Mouse (Mus musculus): ENCODE data around the gene Acad9. TPM values are rescaled to one million over a fixed set of nuclear protein-coding genes. Genes with fewer than 3 reads are reported as not detected.

Gene Acad9
- total and polyA plus RNA-seq, 3 experiments = 21.9 to 40.2 (median 37.7) TPM

GRCm38 (mm10) chr3:36067731-36068130, 2.0 kb downstream of the Acad9 start:
- H3K79me2 ChIP-seq (replicated peaks; ENCODE audit: control insufficient read depth, insufficient read depth, low read length) = no peaks in the 10 kb centered on the region; the same call in 1 of the 2 replicates
- H3K4me1 ChIP-seq (ENCODE audit: control insufficient read depth, insufficient read depth, low read length) = peaks cover 6% of the 10 kb centered on the region
- H3K27ac ChIP-seq = no peak overlapping the region
- H3K9ac ChIP-seq (ENCODE audit: low read depth, low read length) = no peak overlapping the region
- H3K4me3 ChIP-seq = no peak overlapping the region
- TF ChIP-seq EP300 (IDR thresholded peaks at IDR 0.05; ENCODE audit: insufficient read depth, low read depth, low read length) (no peak), CTCF (IDR thresholded peaks at IDR 0.05) (no peak), POLR2A (IDR thresholded peaks at IDR 0.05; ENCODE audit: insufficient read depth, low read depth, low read length) (no peak)
- DNase-seq = no peak
- H3K36me3 ChIP-seq (ENCODE audit: control insufficient read depth, insufficient read depth, low read length) = peaks cover 3% of the 10 kb centered on the region; the same call in 1 of the 2 replicates
- 84% methylated on average over 6 of the region's 6 CpGs for WGBS
- no peaks in the 10 kb centered on the region for H3K27me3 ChIP-seq (ENCODE audit: control insufficient read depth, insufficient read depth, low read length)
- intact Hi-C loops (cut with DNase I) = loop anchor here (5.0 to 10.0 kb wide), 4 partner anchors 85 to 507 kb away; partner anchors contain the start of genes 1810062G17Rik, Anxa5, Atp11b and Ccna2

GRCm38 (mm10) chr3:36070436-36070835, 4.7 kb downstream of the Acad9 start:
- Histone ChIP-seq H3K4me3 (no peak overlapping the region), H3K36me3 (ENCODE audit: control insufficient read depth, insufficient read depth, low read length) (peaks cover 3% of the 10 kb centered on the region; the same call in 1 of the 2 replicates), H3K4me1 (ENCODE audit: control insufficient read depth, insufficient read depth, low read length) (peaks cover 6% of the 10 kb centered on the region; the same call in 1 of the 2 replicates), H3K79me2 (replicated peaks; ENCODE audit: control insufficient read depth, insufficient read depth, low read length) (no peaks in the 10 kb centered on the region; the same call in 1 of the 2 replicates), H3K9ac (ENCODE audit: low read depth, low read length) (no peak overlapping the region), H3K27ac (no peak overlapping the region), H3K27me3 (ENCODE audit: control insufficient read depth, insufficient read depth, low read length) (no peaks in the 10 kb centered on the region)
- intact Hi-C loops (cut with DNase I) = no loop called here
- no peak for DNase-seq
- WGBS = 96% methylated on average over 4 of the region's 4 CpGs
- TF ChIP-seq CTCF (IDR thresholded peaks at IDR 0.05) (no peak), EP300 (IDR thresholded peaks at IDR 0.05; ENCODE audit: insufficient read depth, low read depth, low read length) (no peak), POLR2A (IDR thresholded peaks at IDR 0.05; ENCODE audit: insufficient read depth, low read depth, low read length) (no peak)

DNA sequence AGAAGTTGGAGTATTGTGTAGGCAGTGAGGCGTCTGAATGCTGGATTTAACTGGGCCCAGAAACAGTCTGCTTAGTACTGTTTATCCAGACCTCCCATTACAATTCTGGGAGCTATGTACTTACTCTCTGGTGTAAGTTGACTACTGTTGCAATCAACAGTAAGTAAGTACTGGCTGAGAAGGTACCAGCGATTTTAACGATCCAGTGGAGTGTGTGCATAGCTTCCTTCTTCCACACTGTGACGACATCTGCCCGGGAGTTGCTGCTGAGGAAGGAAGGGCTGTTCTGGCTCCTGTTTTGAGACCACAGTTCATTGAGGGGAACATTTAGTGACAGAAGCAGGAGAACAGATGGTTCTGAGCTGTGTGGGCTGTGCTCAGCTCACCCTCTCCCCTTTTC, 5.3 kb downstream of the Acad9 start:
- H3K36me3 ChIP-seq (ENCODE audit: control insufficient read depth, insufficient read depth, low read length) = peaks cover 3% of the 10 kb centered on the region; the same call in 1 of the 2 replicates
- WGBS = 75% methylated on average over 5 of the region's 5 CpGs
- TF ChIP-seq POLR2A (IDR thresholded peaks at IDR 0.05; ENCODE audit: insufficient read depth, low read depth, low read length) (no peak), EP300 (IDR thresholded peaks at IDR 0.05; ENCODE audit: insufficient read depth, low read depth, low read length) (no peak), CTCF (IDR thresholded peaks at IDR 0.05) (no peak)
- no peak overlapping the region for H3K27ac ChIP-seq
- intact Hi-C loops (cut with DNase I) = no loop called here
- H3K27me3 ChIP-seq (ENCODE audit: control insufficient read depth, insufficient read depth, low read length) = no peaks in the 10 kb centered on the region
- no peak overlapping the region for H3K9ac ChIP-seq (ENCODE audit: low read depth, low read length)
- no peak for DNase-seq
- H3K79me2 ChIP-seq (replicated peaks; ENCODE audit: control insufficient read depth, insufficient read depth, low read length) = no peaks in the 10 kb centered on the region; the same call in 1 of the 2 replicates
- no peak overlapping the region for H3K4me3 ChIP-seq
- H3K4me1 ChIP-seq (ENCODE audit: control insufficient read depth, insufficient read depth, low read length) = peaks cover 6% of the 10 kb centered on the region; the same call in 1 of the 2 replicates

GRCm38 (mm10) chr3:36074231-36074630, 8.5 kb downstream of the Acad9 start:
- no peak for DNase-seq
- Histone ChIP-seq H3K79me2 (replicated peaks; ENCODE audit: control insufficient read depth, insufficient read depth, low read length) (no peaks in the 10 kb centered on the region), H3K27ac (no peak overlapping the region), H3K4me1 (ENCODE audit: control insufficient read depth, insufficient read depth, low read length) (no peaks in the 10 kb centered on the region), H3K27me3 (ENCODE audit: control insufficient read depth, insufficient read depth, low read length) (no peaks in the 10 kb centered on the region), H3K4me3 (no peak overlapping the region), H3K36me3 (ENCODE audit: control insufficient read depth, insufficient read depth, low read length) (no peaks in the 10 kb centered on the region), H3K9ac (ENCODE audit: low read depth, low read length) (no peak overlapping the region)
- TF ChIP-seq CTCF (IDR thresholded peaks at IDR 0.05) = no peak
- no peak for TF ChIP-seq POLR2A (IDR thresholded peaks at IDR 0.05; ENCODE audit: insufficient read depth, low read depth, low read length)
- TF ChIP-seq EP300 (IDR thresholded peaks at IDR 0.05; ENCODE audit: insufficient read depth, low read depth, low read length) = no peak
- intact Hi-C loops (cut with DNase I) = no loop called here
- 89% methylated on average over 6 of the region's 6 CpGs for WGBS

- Histone ChIP-seq H3K27me3 (ENCODE audit: control insufficient read depth, insufficient read depth, low read length) (no peaks in the 10 kb centered on the region), H3K79me2 (replicated peaks; ENCODE audit: control insufficient read depth, insufficient read depth, low read length) (no peaks in the 10 kb centered on the region), H3K36me3 (ENCODE audit: control insufficient read depth, insufficient read depth, low read length) (no peaks in the 10 kb centered on the region), H3K4me1 (ENCODE audit: control insufficient read depth, insufficient read depth, low read length) (no peaks in the 10 kb centered on the region), H3K9ac (ENCODE audit: low read depth, low read length) (no peak overlapping the region), H3K4me3 (no peak overlapping the region), H3K27ac (no peak overlapping the region)
- WGBS = 92% methylated on average over 6 of the region's 6 CpGs
- no peak for DNase-seq
- intact Hi-C loops (cut with DNase I) = no loop called here
- TF ChIP-seq POLR2A (IDR thresholded peaks at IDR 0.05; ENCODE audit: insufficient read depth, low read depth, low read length) = no peak
- TF ChIP-seq EP300 (IDR thresholded peaks at IDR 0.05; ENCODE audit: insufficient read depth, low read depth, low read length) = no peak
- no peak for TF ChIP-seq CTCF (IDR thresholded peaks at IDR 0.05)
These were observed 9.7 kb downstream of the Acad9 start for GRCm38 (mm10) chr3:36075466-36075865.

DNA sequence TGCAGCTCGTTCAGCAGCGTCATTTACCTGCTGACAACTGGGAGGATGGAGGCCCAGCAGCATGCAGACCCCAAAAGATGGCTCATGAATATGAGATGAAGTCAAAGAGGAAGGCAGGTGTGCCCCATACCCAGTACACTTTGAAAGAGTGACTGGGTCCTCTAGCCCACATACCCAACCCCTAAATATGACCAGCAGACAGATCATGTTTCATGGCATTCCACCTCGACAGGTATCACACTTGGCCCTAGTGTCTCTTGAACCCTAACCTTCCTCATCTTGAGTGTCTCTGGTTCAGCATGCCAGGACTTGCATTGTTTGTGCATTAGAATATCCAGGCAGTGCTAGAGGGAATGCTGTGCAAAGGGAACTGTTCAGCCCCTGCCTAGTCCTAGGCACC, 11.6 kb downstream of the Acad9 start:
- no peak for TF ChIP-seq POLR2A (IDR thresholded peaks at IDR 0.05; ENCODE audit: insufficient read depth, low read depth, low read length)
- no peak for TF ChIP-seq EP300 (IDR thresholded peaks at IDR 0.05; ENCODE audit: insufficient read depth, low read depth, low read length)
- TF ChIP-seq CTCF (IDR thresholded peaks at IDR 0.05) = no peak
- H3K4me3 ChIP-seq = no peak overlapping the region
- no peaks in the 10 kb centered on the region for H3K79me2 ChIP-seq (replicated peaks; ENCODE audit: control insufficient read depth, insufficient read depth, low read length)
- H3K36me3 ChIP-seq (ENCODE audit: control insufficient read depth, insufficient read depth, low read length) = no peaks in the 10 kb centered on the region
- no peaks in the 10 kb centered on the region for H3K4me1 ChIP-seq (ENCODE audit: control insufficient read depth, insufficient read depth, low read length)
- WGBS = 91% methylated on average over 3 of the region's 3 CpGs
- no peak for DNase-seq
- no peaks in the 10 kb centered on the region for H3K27me3 ChIP-seq (ENCODE audit: control insufficient read depth, insufficient read depth, low read length)
- H3K27ac ChIP-seq = no peak overlapping the region
- H3K9ac ChIP-seq (ENCODE audit: low read depth, low read length) = no peak overlapping the region
- intact Hi-C loops (cut with DNase I) = no loop called here

All from heart, adult 2 months (tissue).